Mouse (Mus musculus): Measurements from ENCODE around the gene Parp6. TPM values are rescaled to one million over a fixed set of nuclear protein-coding genes. Genes with fewer than 3 reads are reported as not detected.

The Parp6 gene
- polyA plus RNA-seq, 1 experiment from 2014 or later = 20.0 TPM

DNA sequence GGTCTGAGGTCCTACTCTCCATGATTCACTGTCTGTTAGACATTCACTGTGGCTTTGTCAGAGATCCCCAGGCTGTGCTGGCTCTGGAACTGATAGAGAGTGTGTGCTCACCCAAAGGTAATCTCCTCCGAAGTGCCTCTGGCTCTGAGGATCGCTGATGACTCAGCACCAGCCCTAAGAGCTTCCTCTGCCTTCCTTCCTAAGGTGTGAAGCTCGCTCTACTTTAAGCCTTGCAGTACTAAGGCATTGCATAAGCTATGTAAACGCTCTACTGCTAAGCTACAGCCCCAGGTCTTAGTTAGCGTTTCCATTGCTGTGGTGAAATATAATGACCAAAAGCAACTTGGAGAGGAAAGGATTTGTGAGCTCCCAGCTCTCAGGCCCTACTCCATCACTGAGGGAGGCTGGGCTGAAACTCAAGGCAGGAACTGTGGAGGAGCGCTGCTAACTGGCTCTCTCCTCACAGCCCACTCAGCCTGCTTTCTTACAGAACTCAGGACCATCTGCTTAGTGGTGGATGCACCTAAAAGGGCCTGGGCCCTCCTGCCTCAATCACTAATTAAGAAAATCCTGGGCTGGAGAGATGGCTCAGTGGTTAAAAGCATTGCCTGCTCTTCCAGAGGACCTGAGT lies 70.4 kb downstream of the Parp6 start:
- H3K4me2 ChIP-seq = no peak overlapping the region
- peaks cover 4% of the 10 kb centered on the region; the same call in 1 of the 2 replicates for H3K27me3 ChIP-seq (replicated peaks)
- peaks cover 16% of the 10 kb centered on the region for H3K4me1 ChIP-seq (replicated peaks)
- H3K9ac ChIP-seq = no peak overlapping the region
- no peak overlapping the region for H3K27ac ChIP-seq (ENCODE audit: poor library complexity, severe bottlenecking)
- no peaks in the 10 kb centered on the region for H3K36me3 ChIP-seq
- H3K9me3 ChIP-seq (replicated peaks) = no peaks in the 10 kb centered on the region
- WGBS = 22% methylated on average over 6 of the region's 6 CpGs
- H3K4me3 ChIP-seq = no peak overlapping the region
- no peak for ATAC-seq (ENCODE audit: insufficient number of reproducible peaks, low FRiP score)

DNA sequence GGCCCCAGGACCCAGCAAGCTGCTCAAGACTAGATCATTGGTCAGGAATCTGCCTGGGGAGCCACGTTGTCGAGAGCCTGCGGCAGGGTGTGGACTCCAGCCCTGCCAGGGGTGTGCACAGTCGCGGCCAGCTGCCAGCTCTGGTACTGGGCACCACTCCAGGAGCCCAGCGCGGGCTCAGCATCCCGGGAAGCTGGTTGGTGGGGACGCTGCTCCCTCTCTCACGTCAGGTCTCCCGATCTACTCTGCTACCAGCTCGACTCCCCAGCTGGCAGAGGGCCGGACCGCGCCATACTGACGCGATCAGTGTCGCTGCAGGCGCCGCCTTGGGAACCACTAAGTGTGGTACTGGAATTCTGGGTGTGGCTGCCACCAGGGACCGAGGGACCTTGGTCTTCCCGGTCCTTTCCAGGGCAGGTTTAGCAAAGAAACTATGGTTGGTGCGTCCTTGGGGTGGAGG lies 74.6 kb downstream of the Parp6 start:
- Histone ChIP-seq H3K9me3 (replicated peaks) (no peaks in the 10 kb centered on the region), H3K27me3 (replicated peaks) (0 out of 2 replicates have a peak, but pooled peaks cover 3% of the 10 kb centered on the region), H3K4me3 (peak overlapping the region; percentile 45), H3K36me3 (no peaks in the 10 kb centered on the region), H3K9ac (peak overlapping the region; percentile 60), H3K4me1 (replicated peaks) (peaks cover 35% of the 10 kb centered on the region), H3K4me2 (peak overlapping the region; percentile 77), H3K27ac (ENCODE audit: poor library complexity, severe bottlenecking) (no peak overlapping the region)
- WGBS = 3% methylated on average over 23 of the region's 23 CpGs
- ATAC-seq (ENCODE audit: insufficient number of reproducible peaks, low FRiP score) = peak; percentile 73

- Histone ChIP-seq H3K4me1 (replicated peaks) (peaks cover 35% of the 10 kb centered on the region), H3K9ac (peak overlapping the region; percentile 60; the same call in 1 of the 2 replicates), H3K27me3 (replicated peaks) (0 out of 2 replicates have a peak, but pooled peaks cover 3% of the 10 kb centered on the region), H3K27ac (ENCODE audit: poor library complexity, severe bottlenecking) (no peak overlapping the region), H3K36me3 (no peaks in the 10 kb centered on the region), H3K4me3 (peak overlapping the region; percentile 45), H3K4me2 (peak overlapping the region; percentile 77), H3K9me3 (replicated peaks) (no peaks in the 10 kb centered on the region)
- 46% methylated on average over 9 of the region's 9 CpGs for WGBS
- ATAC-seq (ENCODE audit: insufficient number of reproducible peaks, low FRiP score) = 0 out of 2 replicates have a peak, but pooled peaks have one; percentile 33
Observed at GRCm38 (mm10) chr9:59692145-59692544, 75.1 kb downstream of the Parp6 start.

DNA sequence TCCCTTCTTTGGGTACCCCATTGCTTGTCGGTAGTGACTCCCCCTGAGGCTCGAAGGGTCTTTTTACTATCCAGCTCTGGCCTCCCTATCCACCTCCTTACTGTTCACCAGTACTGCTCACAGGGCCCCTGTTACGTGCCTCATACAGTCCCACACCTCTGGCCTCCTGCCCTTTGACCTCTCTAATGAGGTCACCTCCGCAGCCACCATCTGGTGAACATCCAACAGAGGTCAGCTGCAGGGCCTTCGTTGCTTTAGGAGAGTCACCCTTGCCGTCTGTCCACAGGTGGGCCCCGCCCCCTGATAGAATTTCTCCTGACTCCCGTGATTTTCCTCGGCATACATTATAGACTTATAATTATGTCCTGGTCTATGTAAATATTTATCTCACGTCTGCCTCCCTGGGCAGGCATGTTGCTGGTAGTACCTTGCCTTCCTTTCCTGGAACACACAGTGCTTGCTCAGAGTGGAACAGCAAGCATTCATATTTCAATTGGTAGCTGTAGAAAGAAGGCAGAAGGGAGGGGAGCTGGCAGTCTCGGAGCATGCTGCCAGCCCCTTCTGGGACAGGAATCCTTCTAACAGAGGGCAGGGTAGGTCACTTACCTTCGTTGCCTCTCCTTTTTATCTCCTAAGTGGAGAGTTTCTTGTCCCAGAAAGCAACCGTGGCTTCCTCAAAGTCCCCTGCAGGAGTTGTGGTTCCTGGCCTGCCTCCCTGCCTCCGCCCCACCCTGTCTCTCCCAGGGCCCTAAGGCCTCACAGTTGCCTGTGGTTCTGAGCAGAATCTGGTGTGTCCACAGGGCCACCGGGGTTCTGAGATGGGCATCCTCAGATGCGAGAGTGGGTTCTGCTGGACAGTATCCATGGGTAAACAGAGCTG lies 77.7 kb downstream of the Parp6 start:
- H3K4me3 ChIP-seq = no peak overlapping the region
- H3K36me3 ChIP-seq = no peaks in the 10 kb centered on the region
- H3K27me3 ChIP-seq (replicated peaks) = 0 out of 2 replicates have a peak, but pooled peaks cover 3% of the 10 kb centered on the region
- H3K4me2 ChIP-seq = no peak overlapping the region
- ATAC-seq (ENCODE audit: insufficient number of reproducible peaks, low FRiP score) = no peak
- H3K9ac ChIP-seq = no peak overlapping the region
- H3K9me3 ChIP-seq (replicated peaks) = no peaks in the 10 kb centered on the region
- H3K4me1 ChIP-seq (replicated peaks) = peaks cover 30% of the 10 kb centered on the region
- H3K27ac ChIP-seq (ENCODE audit: poor library complexity, severe bottlenecking) = no peak overlapping the region
- 47% methylated on average over 16 of the region's 16 CpGs for WGBS

DNA sequence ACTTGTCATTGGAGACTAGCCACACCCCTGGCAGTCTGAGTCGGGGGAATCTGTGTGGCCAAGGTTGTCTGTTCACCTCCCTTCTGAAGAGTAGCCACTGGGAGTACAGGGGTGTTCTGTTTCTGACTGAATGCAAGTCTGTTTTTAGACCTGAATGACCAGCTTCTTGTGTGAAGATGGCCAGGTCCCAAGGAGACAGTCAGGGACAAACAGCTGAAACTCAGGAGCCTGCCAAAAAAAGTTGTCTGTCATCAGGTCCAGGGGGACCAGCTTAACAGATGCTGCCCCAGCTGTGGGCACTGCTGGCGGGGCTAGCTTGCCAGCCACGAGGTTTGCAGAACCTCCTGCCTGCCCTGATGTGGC lies 78.3 kb downstream of the Parp6 start:
- no peak overlapping the region; the same call in 1 of the 2 replicates for H3K9ac ChIP-seq
- H3K9me3 ChIP-seq (replicated peaks) = no peaks in the 10 kb centered on the region
- no peaks in the 10 kb centered on the region for H3K36me3 ChIP-seq
- no peak overlapping the region for H3K4me2 ChIP-seq
- H3K4me3 ChIP-seq = no peak overlapping the region
- WGBS = 31% methylated on average over 3 of the region's 3 CpGs
- H3K27me3 ChIP-seq (replicated peaks) = 0 out of 2 replicates have a peak, but pooled peaks cover 3% of the 10 kb centered on the region
- no peak overlapping the region for H3K27ac ChIP-seq (ENCODE audit: poor library complexity, severe bottlenecking)
- no peak for ATAC-seq (ENCODE audit: insufficient number of reproducible peaks, low FRiP score)
- H3K4me1 ChIP-seq (replicated peaks) = peaks cover 30% of the 10 kb centered on the region

GRCm38 (mm10) chr9:59696381-59696780 lies 79.3 kb downstream of the Parp6 start:
- H3K27me3 ChIP-seq (replicated peaks) = 0 out of 2 replicates have a peak, but pooled peaks cover 3% of the 10 kb centered on the region
- ATAC-seq (ENCODE audit: insufficient number of reproducible peaks, low FRiP score) = no peak
- H3K36me3 ChIP-seq = no peaks in the 10 kb centered on the region
- H3K9ac ChIP-seq = no peak overlapping the region
- H3K27ac ChIP-seq (ENCODE audit: poor library complexity, severe bottlenecking) = no peak overlapping the region
- H3K9me3 ChIP-seq (replicated peaks) = no peaks in the 10 kb centered on the region
- WGBS = 62% methylated on average over 3 of the region's 3 CpGs
- H3K4me1 ChIP-seq (replicated peaks) = peaks cover 30% of the 10 kb centered on the region
- H3K4me2 ChIP-seq = no peak overlapping the region
- no peak overlapping the region for H3K4me3 ChIP-seq

Other genes with a start within 250 kb of the Parp6 start
- 20.9 and 21.7 TPM in 2 replicates for gene Arih1, start 130.7 kb upstream of the Parp6 start, polyA plus RNA-seq (2016; fragmentation: Nextera tagmentation; extraction: Ambion mirVana)
- 74.7 and 81.6 TPM in 2 replicates for gene Hexa, start 77.7 kb upstream of the Parp6 start, polyA plus RNA-seq (2016; fragmentation: Nextera tagmentation; extraction: Ambion mirVana)
- gene Tmem202, start 77.4 kb upstream of the Parp6 start, polyA plus RNA-seq (2016; fragmentation: Nextera tagmentation; extraction: Ambion mirVana) = 0.64 TPM in 1 of 2 replicates, not detected in the other
- not detected in 2 replicates for gene Celf6, start 39.4 kb upstream of the Parp6 start, polyA plus RNA-seq (2016; fragmentation: Nextera tagmentation; extraction: Ambion mirVana)
- 1,832 and 1,839 TPM in 2 replicates for gene Pkm, start 39.1 kb downstream of the Parp6 start, polyA plus RNA-seq (2016; fragmentation: Nextera tagmentation; extraction: Ambion mirVana)
- 0.32 TPM in 1 of 2 replicates, not detected in the other for gene Gramd2, start 62.9 kb downstream of the Parp6 start, polyA plus RNA-seq (2016; fragmentation: Nextera tagmentation; extraction: Ambion mirVana)
- 13.0 and 15.1 TPM in 2 replicates for gene Senp8, start 133.4 kb downstream of the Parp6 start, polyA plus RNA-seq (2016; fragmentation: Nextera tagmentation; extraction: Ambion mirVana)
- gene Myo9a, start 133.6 kb downstream of the Parp6 start, polyA plus RNA-seq (2016; fragmentation: Nextera tagmentation; extraction: Ambion mirVana) = 10.9 and 11.7 TPM in 2 replicates

Measured in heart, embryonic 12.5 days (tissue).